Mouse (Mus musculus): ENCODE measurements around the gene Zfp428. TPM values are rescaled to one million over a fixed set of nuclear protein-coding genes. Genes with fewer than 3 reads are reported as not detected.

Zfp428 gene
- total and polyA plus RNA-seq, 3 experiments = 12.4 to 16.4 TPM; not detected in 1

DNA sequence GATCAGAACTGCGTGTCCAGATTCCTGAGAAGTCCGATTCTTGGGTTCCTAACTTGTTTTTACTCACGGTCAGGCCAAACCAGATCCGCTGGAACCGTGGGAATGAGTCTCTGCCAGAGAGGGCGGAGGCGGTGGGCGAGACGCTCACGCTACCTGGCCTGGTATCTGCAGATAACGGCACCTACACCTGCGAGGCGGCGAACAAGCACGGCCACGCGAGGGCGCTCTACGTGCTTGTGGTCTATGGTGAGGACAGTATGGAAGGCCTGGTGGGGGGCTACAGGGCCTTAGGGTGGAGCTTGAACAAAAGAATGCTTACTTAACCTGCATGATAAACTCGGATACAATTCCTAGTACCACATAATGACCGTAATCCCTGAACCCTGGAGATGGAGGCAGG, 5.3 kb upstream of the Zfp428 start:
- Histone ChIP-seq H3K36me3 (ENCODE audit: control insufficient read depth in 1 of 2, insufficient read depth in 2 of 2, low read length in 2 of 2) (0 out of 4 replicates have a peak, but pooled peaks cover 0 to 2% of the 10 kb centered on the region in 2 experiments), H3K9me3 (replicated peaks; ENCODE audit: insufficient read depth, low read length) (no peaks in the 10 kb centered on the region), H3K27me3 (ENCODE audit: control insufficient read depth in 1 of 2, insufficient read depth in 2 of 2, low read length in 2 of 2) (no peaks in the 10 kb centered on the region), H3K4me3 (ENCODE audit: control insufficient read depth in 1 of 2, insufficient read depth in 1 of 2, low read depth in 2 of 2, low read length in 2 of 2) (no peak overlapping the region), H3K79me2 (ENCODE audit: control insufficient read depth, insufficient read depth, low read length, poor library complexity) (no peaks in the 10 kb centered on the region), H3K9ac (ENCODE audit: control insufficient read depth, low read depth, low read length, poor library complexity, severe bottlenecking) (no peak overlapping the region), H3K27ac (ENCODE audit: control insufficient read depth, low read depth, low read length) (no peak overlapping the region), H3K4me1 (ENCODE audit: control insufficient read depth in 1 of 2, insufficient read depth in 2 of 2, low read length in 2 of 2) (no peaks in the 10 kb centered on the region)
- TF ChIP-seq RCOR1 (IDR thresholded peaks at IDR 0.05; ENCODE audit: low read depth, low read length) (no peak), POLR2AphosphoS5 (IDR thresholded peaks at IDR 0.05; ENCODE audit: borderline replicate concordance, low read depth, low read length) (no peak), RAD21 (IDR thresholded peaks at IDR 0.05; ENCODE audit: low read depth, low read length) (no peak), POLR2A (IDR thresholded peaks at IDR 0.05; ENCODE audit: control insufficient read depth in 1 of 2, insufficient read depth in 1 of 2, low read depth in 1 of 2, low read length in 2 of 2, poor library complexity in 1 of 2) (no peak), CTCF (IDR thresholded peaks at IDR 0.05 in 2 of 3, conservative IDR thresholded peaks at IDR 0.05 in 1 of 3; ENCODE audit: control insufficient read depth in 1 of 3, insufficient read depth in 1 of 3, low read depth in 2 of 3, low read length in 3 of 3, poor library complexity in 1 of 3, severe bottlenecking in 1 of 3) (peak; percentile 20 to 81 (median 56); a peak in 5 of 6 replicates)
- peak; percentile 31 for DNase-seq (ENCODE audit: low read depth, low spot score)

DNA sequence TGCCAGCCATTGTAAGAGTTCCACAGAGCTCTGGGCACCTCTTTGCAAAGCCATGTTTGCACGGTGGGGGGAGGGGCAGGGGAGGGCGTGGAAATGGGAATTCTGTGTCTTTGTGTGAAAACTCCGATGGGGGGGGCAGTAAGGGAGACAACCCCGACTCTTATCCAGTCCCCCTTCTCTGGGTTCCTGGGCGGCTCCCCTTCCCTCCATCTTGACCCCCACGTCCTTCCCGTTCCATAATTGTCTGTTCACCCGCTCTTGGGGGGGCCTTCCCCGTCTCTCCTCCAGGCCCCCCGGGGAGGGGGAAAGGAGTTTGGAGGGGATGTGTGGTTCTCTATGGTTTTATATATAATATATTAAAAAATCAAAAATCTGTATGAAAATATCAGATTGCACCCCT, 2.8 kb upstream of the Zfp428 start:
- no peaks in the 10 kb centered on the region for H3K9me3 ChIP-seq (replicated peaks; ENCODE audit: insufficient read depth, low read length)
- H3K4me3 ChIP-seq (ENCODE audit: control insufficient read depth in 1 of 2, insufficient read depth in 1 of 2, low read depth in 2 of 2, low read length in 2 of 2) = no peak overlapping the region
- H3K27me3 ChIP-seq (ENCODE audit: control insufficient read depth in 1 of 2, insufficient read depth in 2 of 2, low read length in 2 of 2) = no peaks in the 10 kb centered on the region
- H3K79me2 ChIP-seq (ENCODE audit: control insufficient read depth, insufficient read depth, low read length, poor library complexity) = peaks cover 11% of the 10 kb centered on the region
- no peak overlapping the region for H3K9ac ChIP-seq (ENCODE audit: control insufficient read depth, low read depth, low read length, poor library complexity, severe bottlenecking)
- no peak overlapping the region for H3K27ac ChIP-seq (ENCODE audit: control insufficient read depth, low read depth, low read length)
- peaks cover 0 to 4% of the 10 kb centered on the region in 2 experiments; a peak in 1 of 4 replicates for H3K36me3 ChIP-seq (ENCODE audit: control insufficient read depth in 1 of 2, insufficient read depth in 2 of 2, low read length in 2 of 2)
- peaks cover 0 to 2% of the 10 kb centered on the region in 2 experiments; a peak in 1 of 4 replicates for H3K4me1 ChIP-seq (ENCODE audit: control insufficient read depth in 1 of 2, insufficient read depth in 2 of 2, low read length in 2 of 2)
- no peak for DNase-seq (ENCODE audit: low read depth, low spot score)
- no peak for TF ChIP-seq NELFE (IDR thresholded peaks at IDR 0.05; ENCODE audit: low read depth, low read length)
- no peak for TF ChIP-seq CHD2 (IDR thresholded peaks at IDR 0.05; ENCODE audit: low read length)
- TF ChIP-seq BHLHE40 (IDR thresholded peaks at IDR 0.05; ENCODE audit: borderline replicate concordance, low read depth, low read length) = no peak
- no peak for TF ChIP-seq RAD21 (IDR thresholded peaks at IDR 0.05; ENCODE audit: low read depth, low read length)
- no peak for TF ChIP-seq POLR2AphosphoS5 (IDR thresholded peaks at IDR 0.05; ENCODE audit: borderline replicate concordance, low read depth, low read length)
- no peak for TF ChIP-seq KAT2A (conservative IDR thresholded peaks at IDR 0.05; ENCODE audit: low read depth, low read length)
- no peak for TF ChIP-seq ETS1 (IDR thresholded peaks at IDR 0.05; ENCODE audit: low read depth, low read length)
- no peak for TF ChIP-seq UBTF (IDR thresholded peaks at IDR 0.05; ENCODE audit: borderline replicate concordance, insufficient read depth, low read depth, low read length)
- TF ChIP-seq MYB (IDR thresholded peaks at IDR 0.05; ENCODE audit: low read depth, low read length) = no peak
- no peak for TF ChIP-seq MXI1 (IDR thresholded peaks at IDR 0.05; ENCODE audit: low read depth, low read length)
- TF ChIP-seq CHD1 (IDR thresholded peaks at IDR 0.05; ENCODE audit: low read depth, low read length) = no peak
- TF ChIP-seq MAFK (IDR thresholded peaks at IDR 0.05; ENCODE audit: borderline replicate concordance, low read depth, low read length) = no peak
- no peak for TF ChIP-seq USF1 (IDR thresholded peaks at IDR 0.05; ENCODE audit: low read depth, low read length)
- TF ChIP-seq ZNF384 (IDR thresholded peaks at IDR 0.05; ENCODE audit: low read depth, low read length) = no peak
- TF ChIP-seq TBP (IDR thresholded peaks at IDR 0.05; ENCODE audit: low read depth, low read length) = no peak
- no peak for TF ChIP-seq ELF1 (IDR thresholded peaks at IDR 0.05; ENCODE audit: low read depth, low read length)
- TF ChIP-seq ZC3H11A (IDR thresholded peaks at IDR 0.05; ENCODE audit: low read depth, low read length) = no peak
- TF ChIP-seq GABPA (IDR thresholded peaks at IDR 0.05; ENCODE audit: low read depth, low read length) = no peak
- TF ChIP-seq TAL1 (IDR thresholded peaks at IDR 0.05; ENCODE audit: low read length) = no peak
